Mouse (Mus musculus): Measurements from ENCODE around the gene Il4ra. TPM values are rescaled to one million over a fixed set of nuclear protein-coding genes. Genes with fewer than 3 reads are reported as not detected.

The Il4ra gene
- 1.9 and 2.8 TPM in 2 replicates for polyA plus RNA-seq (2012; rRNA removed)
- polyA plus RNA-seq (2014; fragmentation: Nextera tagmentation; extraction: Ambion mirVana) = 1.9 and 2.4 TPM in 2 replicates

- Histone ChIP-seq H3K4me1 (replicated peaks; ENCODE audit: control insufficient read depth in 2 of 2, insufficient read depth in 2 of 2, low read length in 1 of 2) (peaks cover 11 to 38% of the 10 kb centered on the region in 2 experiments), H3K27ac (no peak within 1 kb of the TSS; the same call in 1 of the 2 replicates), H3K9ac (replicated peaks) (peak within 1 kb of the TSS; percentile 72), H3K36me3 (replicated peaks; ENCODE audit: control insufficient read depth, insufficient read depth, low read depth) (no peaks in the 10 kb centered on the region), H3K9me3 (ENCODE audit: control insufficient read depth, low read length) (no peaks in the 10 kb centered on the region), H3K4me3 (ENCODE audit: insufficient read depth in 1 of 2, low read depth in 2 of 2, low read length in 2 of 2) (peak within 1 kb of the TSS; percentile 65 to 67), H3K27me3 (ENCODE audit: control insufficient read depth, insufficient read depth, low read length) (no peaks in the 10 kb centered on the region), H3K4me2 (ENCODE audit: low read depth) (peak within 1 kb of the TSS; percentile 99)
- no peak for TF ChIP-seq EP300 (IDR thresholded peaks at IDR 0.05; ENCODE audit: low read depth)
- peak; percentile 67 for TF ChIP-seq CTCF (IDR thresholded peaks at IDR 0.05; ENCODE audit: low read depth)
- ATAC-seq (ENCODE audit: insufficient read depth) (peak; percentile 92), DNase-seq (ENCODE audit: low read depth in 3 of 3, low spot score in 3 of 3) (peak; percentile 81 to 85 (median 84))
- WGBS (ENCODE audit: insufficient replicate concordance) = 2% methylated on average over 52 of the region's 52 CpGs
Measured at GRCm38 (mm10) chr7:125551766-125552709, at the start of gene Il4ra. Gene Il4ra, plus strand, starts transcription at chr7:125552120.

GRCm38 (mm10) chr7:125503374-125504092 is 48.4 kb upstream of the Il4ra start:
- no peak for TF ChIP-seq EP300 (IDR thresholded peaks at IDR 0.05; ENCODE audit: low read depth)
- no peak for TF ChIP-seq CTCF (IDR thresholded peaks at IDR 0.05; ENCODE audit: low read depth)
- H3K4me1 ChIP-seq (replicated peaks; ENCODE audit: control insufficient read depth in 2 of 2, insufficient read depth in 2 of 2, low read length in 1 of 2) = peaks cover 9 to 27% of the 10 kb centered on the region in 2 experiments
- H3K4me2 ChIP-seq (ENCODE audit: low read depth) = no peak overlapping the region
- H3K36me3 ChIP-seq (replicated peaks; ENCODE audit: control insufficient read depth, insufficient read depth, low read depth) = no peaks in the 10 kb centered on the region
- H3K4me3 ChIP-seq (ENCODE audit: insufficient read depth in 1 of 2, low read depth in 2 of 2, low read length in 2 of 2) = no peak overlapping the region
- H3K9me3 ChIP-seq (ENCODE audit: control insufficient read depth, low read length) = no peaks in the 10 kb centered on the region
- H3K27me3 ChIP-seq (ENCODE audit: control insufficient read depth, insufficient read depth, low read length) = no peaks in the 10 kb centered on the region
- H3K9ac ChIP-seq (replicated peaks) = no peak overlapping the region
- no peak overlapping the region for H3K27ac ChIP-seq
- DNase-seq (ENCODE audit: low read depth in 3 of 3, low spot score in 3 of 3) (no peak), ATAC-seq (ENCODE audit: insufficient read depth) (no peak)
- 17% methylated on average over 5 of the region's 5 CpGs for WGBS (ENCODE audit: insufficient replicate concordance)

GRCm38 (mm10) chr7:125504618-125505017 is 47.3 kb upstream of the Il4ra start:
- TF ChIP-seq CTCF (IDR thresholded peaks at IDR 0.05; ENCODE audit: low read depth) (no peak), EP300 (IDR thresholded peaks at IDR 0.05; ENCODE audit: low read depth) (no peak)
- WGBS (ENCODE audit: insufficient replicate concordance) = 74% methylated on average over 5 of the region's 5 CpGs
- H3K36me3 ChIP-seq (replicated peaks; ENCODE audit: control insufficient read depth, insufficient read depth, low read depth) = no peaks in the 10 kb centered on the region
- no peak overlapping the region for H3K4me3 ChIP-seq (ENCODE audit: insufficient read depth in 1 of 2, low read depth in 2 of 2, low read length in 2 of 2)
- H3K27ac ChIP-seq = no peak overlapping the region
- DNase-seq (ENCODE audit: low read depth in 3 of 3, low spot score in 3 of 3) (no peak), ATAC-seq (ENCODE audit: insufficient read depth) (no peak)
- no peaks in the 10 kb centered on the region for H3K9me3 ChIP-seq (ENCODE audit: control insufficient read depth, low read length)
- H3K4me2 ChIP-seq (ENCODE audit: low read depth) = no peak overlapping the region
- H3K27me3 ChIP-seq (ENCODE audit: control insufficient read depth, insufficient read depth, low read length) = no peaks in the 10 kb centered on the region
- no peak overlapping the region for H3K9ac ChIP-seq (replicated peaks)
- peaks cover 7 to 22% of the 10 kb centered on the region in 2 experiments for H3K4me1 ChIP-seq (replicated peaks; ENCODE audit: control insufficient read depth in 2 of 2, insufficient read depth in 2 of 2, low read length in 1 of 2)

DNA sequence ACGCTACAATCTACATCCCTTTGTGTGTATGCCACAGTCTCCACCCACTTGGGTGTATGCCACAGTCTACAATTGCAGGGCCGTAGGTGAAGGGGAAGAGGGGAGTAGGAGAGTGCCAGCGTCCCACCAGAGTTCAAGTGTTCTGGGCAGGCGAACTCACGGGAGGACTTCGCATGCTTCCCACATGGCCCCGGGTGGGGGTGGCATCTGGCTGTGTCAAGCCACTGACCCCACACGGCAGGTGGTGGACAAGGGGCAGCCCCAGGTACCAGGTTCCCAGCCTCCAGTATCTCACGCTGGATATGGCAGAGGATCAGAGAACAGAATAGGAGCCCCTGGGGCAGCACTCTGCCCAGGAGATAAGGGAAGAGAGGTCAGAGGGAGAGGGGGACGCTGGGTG is 46.4 kb upstream of the Il4ra start:
- no peak for ATAC-seq (ENCODE audit: insufficient read depth)
- H3K27me3 ChIP-seq (ENCODE audit: control insufficient read depth, insufficient read depth, low read length) = no peaks in the 10 kb centered on the region
- 82% methylated on average over 10 of the region's 10 CpGs for WGBS (ENCODE audit: insufficient replicate concordance)
- H3K9ac ChIP-seq (replicated peaks) = no peak overlapping the region
- H3K4me1 ChIP-seq (replicated peaks; ENCODE audit: control insufficient read depth in 2 of 2, insufficient read depth in 2 of 2, low read length in 1 of 2) = peaks cover 0 to 13% of the 10 kb centered on the region in 2 experiments; a peak in 2 of 4 replicates
- H3K9me3 ChIP-seq (ENCODE audit: control insufficient read depth, low read length) = no peaks in the 10 kb centered on the region
- H3K36me3 ChIP-seq (replicated peaks; ENCODE audit: control insufficient read depth, insufficient read depth, low read depth) = no peaks in the 10 kb centered on the region
- H3K4me2 ChIP-seq (ENCODE audit: low read depth) = no peak overlapping the region
- TF ChIP-seq EP300 (IDR thresholded peaks at IDR 0.05; ENCODE audit: low read depth) (no peak), CTCF (IDR thresholded peaks at IDR 0.05; ENCODE audit: low read depth) (no peak)
- H3K27ac ChIP-seq = no peak overlapping the region
- no peak overlapping the region for H3K4me3 ChIP-seq (ENCODE audit: insufficient read depth in 1 of 2, low read depth in 2 of 2, low read length in 2 of 2)
- no peak for DNase-seq (ENCODE audit: low read depth in 3 of 3, low spot score in 3 of 3)

Measured in liver, embryonic 14.5 days (tissue).